Mouse (Mus musculus) left cerebral cortex, adult 11 months (tissue): Measurements from ENCODE around the gene Hsp90aa1.
"Not testable (repeated sequence)": the region's sequence is repeated elsewhere in the genome, so short reads cannot be mapped to it uniquely, and the experiment has no call there.

Experiments used
- DNase-seq: peaks from one replicate; pipeline ENCODE4 v3.0.0; 2022; ENCODE audit warnings: low spot score

The Hsp90aa1 gene

GRCm38 (mm10) chr12:110698523-110699170 lies 3.9 kb downstream of the Hsp90aa1 start:
- DNase-seq, result no peak

GRCm38 (mm10) chr12:110698080-110698479 lies 4.4 kb downstream of the Hsp90aa1 start:
- no peak for DNase-seq

- no peak for DNase-seq
Measured at GRCm38 (mm10) chr12:110697457-110697856, 5.1 kb downstream of the Hsp90aa1 start.

- no peak for DNase-seq
Measured at GRCm38 (mm10) chr12:110696975-110697400, 5.5 kb downstream of the Hsp90aa1 start.

- DNase-seq, result peak; percentile 95
Measured at GRCm38 (mm10) chr12:110696173-110696974, 6.2 kb downstream of the Hsp90aa1 start.

GRCm38 (mm10) chr12:110695676-110696171 lies 6.8 kb downstream of the Hsp90aa1 start:
- peak; percentile 46 for DNase-seq

GRCm38 (mm10) chr12:110693378-110693777 lies 9.2 kb downstream of the Hsp90aa1 start:
- DNase-seq, result not testable (repeated sequence)

GRCm38 (mm10) chr12:110689919-110690643 lies 12.4 kb downstream of the Hsp90aa1 start:
- no peak for DNase-seq

GRCm38 (mm10) chr12:110688921-110689320 lies 13.6 kb downstream of the Hsp90aa1 start:
- not testable (repeated sequence) for DNase-seq

- DNase-seq, result no peak
Measured at GRCm38 (mm10) chr12:110687894-110688734, 14.4 kb downstream of the Hsp90aa1 start.

GRCm38 (mm10) chr12:110683580-110683979 lies 18.9 kb downstream of the Hsp90aa1 start:
- DNase-seq, result no peak

- DNase-seq, result no peak
Measured at GRCm38 (mm10) chr12:110682561-110683299, 19.8 kb downstream of the Hsp90aa1 start, which contains the start of gene 1700001K19Rik. 1700001K19Rik (minus strand) TSS chr12:110682619.

GRCm38 (mm10) chr12:110681878-110682277 lies 20.6 kb downstream of the Hsp90aa1 start:
- no peak for DNase-seq

- DNase-seq, result no peak
Measured at GRCm38 (mm10) chr12:110681191-110681590, 21.3 kb downstream of the Hsp90aa1 start.

GRCm38 (mm10) chr12:110674243-110674642 lies 28.3 kb downstream of the Hsp90aa1 start:
- DNase-seq, result no peak

GRCm38 (mm10) chr12:110667466-110668077 lies 35.0 kb downstream of the Hsp90aa1 start:
- DNase-seq, result no peak

- no peak for DNase-seq
Measured at GRCm38 (mm10) chr12:110661746-110662145, 40.8 kb downstream of the Hsp90aa1 start.

GRCm38 (mm10) chr12:110651464-110651863 lies 51.1 kb downstream of the Hsp90aa1 start:
- DNase-seq, result no peak

- no peak for DNase-seq
Measured at GRCm38 (mm10) chr12:110650241-110650641, 52.3 kb downstream of the Hsp90aa1 start.
